Mouse (Mus musculus): ENCODE measurements around the gene Fcer2a.

Gene Fcer2a

DNA sequence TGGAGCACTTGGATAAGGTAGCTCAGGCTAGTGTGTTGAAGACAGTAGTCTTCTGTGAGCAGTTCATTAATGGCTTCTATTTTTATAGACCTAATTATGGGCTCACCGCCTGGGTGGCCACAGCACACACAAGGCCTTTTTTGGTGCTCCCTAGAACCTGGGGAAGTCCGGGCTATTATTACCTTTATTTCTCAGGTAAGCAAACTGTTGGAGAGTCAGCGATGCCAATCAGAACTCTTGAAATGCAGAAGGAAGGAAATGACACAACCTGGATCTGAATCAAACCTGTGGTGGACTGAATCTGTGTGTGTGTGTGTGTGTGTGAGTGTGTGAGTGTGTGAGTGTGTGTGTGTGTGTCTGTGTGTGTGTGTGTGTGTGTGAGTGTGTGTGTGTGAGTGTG, at the start of gene Fcer2a:
Gene Fcer2a (minus strand): TSS at position 55 of the 400 bp plus-strand sequence.
- DNase-seq, result no peak

DNA sequence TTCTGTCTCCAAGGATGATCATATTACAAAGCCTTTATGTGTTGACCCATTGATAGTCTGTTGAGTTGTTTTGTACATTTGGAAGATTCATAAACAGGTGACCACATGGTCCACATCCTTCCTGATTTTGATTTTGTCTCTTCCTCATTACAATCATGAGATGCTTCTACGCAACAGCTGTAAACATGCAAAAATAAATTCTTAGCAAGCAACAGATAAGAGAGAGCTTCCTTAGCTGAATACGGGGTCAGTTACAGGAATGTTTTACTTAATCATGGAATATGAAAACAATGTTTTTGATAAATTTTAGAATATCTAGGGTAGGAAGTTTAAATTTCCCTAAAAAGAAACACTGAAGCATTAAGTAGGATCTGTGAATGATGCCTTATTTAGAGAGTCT, 43.0 kb upstream of the Fcer2a start:
- DNase-seq, result no peak

GRCm38 (mm10) chr8:3735599-3735998, 41.6 kb upstream of the Fcer2a start:
- no peak for DNase-seq

- no peak for DNase-seq
Measured at GRCm38 (mm10) chr8:3734084-3734483, 40.1 kb upstream of the Fcer2a start.

- DNase-seq, result no peak
Measured at GRCm38 (mm10) chr8:3721041-3721440, 27.1 kb upstream of the Fcer2a start.

GRCm38 (mm10) chr8:3720551-3720950, 26.6 kb upstream of the Fcer2a start, which contains the start of gene Clec4g:
Gene Clec4g, minus strand, starts transcription at chr8:3720651.
- no peak for DNase-seq

DNA sequence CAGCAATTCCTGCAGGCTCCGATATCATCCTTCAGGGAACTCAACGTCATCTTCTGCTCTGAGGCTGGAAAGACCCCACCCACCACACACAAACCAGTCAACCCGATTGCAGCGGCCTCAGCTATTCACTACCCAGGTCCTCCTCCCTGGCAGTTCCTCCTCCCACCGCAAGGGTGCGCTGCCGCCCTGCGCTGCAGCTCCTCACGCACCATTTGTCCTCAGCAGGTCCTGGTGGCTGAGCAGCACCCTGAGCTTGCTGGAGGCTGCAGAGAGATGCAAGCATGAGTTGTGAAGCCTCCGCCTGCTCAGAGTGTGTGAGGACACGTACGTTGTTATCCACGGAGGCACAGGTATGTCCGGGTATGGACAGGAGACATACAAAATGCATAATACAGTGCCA, 24.6 kb upstream of the Fcer2a start:
- peak; percentile 56 to 66 for DNase-seq

- DNase-seq, result no peak
Measured at GRCm38 (mm10) chr8:3717321-3717954, 23.5 kb upstream of the Fcer2a start.

- DNase-seq, result no peak
Measured at GRCm38 (mm10) chr8:3711646-3712045, 17.7 kb upstream of the Fcer2a start.

DNA sequence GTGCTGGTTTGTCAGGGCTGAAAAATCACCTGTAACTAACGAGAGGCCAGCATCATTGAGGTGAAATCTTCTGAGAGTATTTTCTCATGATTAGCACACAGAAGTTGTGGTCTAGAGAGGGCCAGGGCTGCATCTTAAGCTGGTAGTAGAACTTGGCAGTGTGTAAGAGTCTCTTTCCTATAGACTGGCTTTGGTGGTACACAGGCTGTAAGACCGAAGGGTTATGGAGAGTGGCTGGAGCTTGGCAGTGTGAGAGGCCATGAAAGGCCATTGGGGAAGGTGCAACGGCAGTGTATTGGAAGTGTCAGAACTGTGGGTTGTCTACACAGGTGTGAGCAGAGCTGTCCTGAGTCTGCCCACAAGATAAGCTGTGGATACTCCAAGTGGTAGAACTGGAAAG, 16.3 kb upstream of the Fcer2a start:
- no peak for DNase-seq

GRCm38 (mm10) chr8:3707611-3708010, 13.6 kb upstream of the Fcer2a start:
- DNase-seq, result no peak

GRCm38 (mm10) chr8:3705711-3706110, 11.7 kb upstream of the Fcer2a start:
- DNase-seq, result no peak

DNA sequence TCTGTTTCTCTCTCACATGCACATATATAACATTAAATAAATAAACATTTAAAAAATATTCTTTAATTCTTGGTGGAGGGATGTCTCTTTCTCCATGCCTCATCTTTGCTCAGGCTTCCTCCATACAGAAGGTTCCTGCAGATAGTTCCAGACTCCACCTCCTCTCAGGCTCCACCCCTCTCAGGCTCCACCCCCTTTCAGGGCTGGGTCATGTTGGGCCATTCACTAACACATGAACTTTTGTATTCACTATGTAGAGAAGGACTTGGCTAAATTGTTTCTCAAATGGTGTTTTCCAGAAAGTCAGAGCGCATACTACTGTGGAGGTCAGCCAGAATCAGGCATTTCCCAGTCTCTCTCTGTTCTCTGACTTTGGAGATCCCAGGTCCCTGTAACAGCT, 7.5 kb upstream of the Fcer2a start:
- no peak for DNase-seq

- peak in 1 of 2 experiments; percentile 36 for DNase-seq
Measured at GRCm38 (mm10) chr8:3690774-3691173, 3.2 kb downstream of the Fcer2a start.

- DNase-seq, result no peak
Measured at GRCm38 (mm10) chr8:3687537-3687936, 6.4 kb downstream of the Fcer2a start.

- DNase-seq, result no peak
Measured at GRCm38 (mm10) chr8:3685422-3685821, 8.6 kb downstream of the Fcer2a start.

DNA sequence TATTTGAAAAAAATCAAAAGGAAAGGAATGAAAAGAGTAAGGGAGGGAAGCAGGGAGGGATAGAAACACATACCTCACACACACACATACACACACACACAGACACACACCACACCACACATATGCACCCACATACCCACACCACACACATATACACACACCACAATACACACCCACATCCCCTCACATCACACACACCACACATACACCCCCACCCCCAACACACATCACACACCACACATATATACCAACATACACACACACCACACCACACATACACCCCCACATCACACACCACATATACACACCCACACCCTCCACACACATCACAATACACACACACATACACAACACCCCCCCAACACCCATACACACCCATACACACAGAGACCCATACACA, 9.4 kb downstream of the Fcer2a start:
- no peak for DNase-seq

DNA sequence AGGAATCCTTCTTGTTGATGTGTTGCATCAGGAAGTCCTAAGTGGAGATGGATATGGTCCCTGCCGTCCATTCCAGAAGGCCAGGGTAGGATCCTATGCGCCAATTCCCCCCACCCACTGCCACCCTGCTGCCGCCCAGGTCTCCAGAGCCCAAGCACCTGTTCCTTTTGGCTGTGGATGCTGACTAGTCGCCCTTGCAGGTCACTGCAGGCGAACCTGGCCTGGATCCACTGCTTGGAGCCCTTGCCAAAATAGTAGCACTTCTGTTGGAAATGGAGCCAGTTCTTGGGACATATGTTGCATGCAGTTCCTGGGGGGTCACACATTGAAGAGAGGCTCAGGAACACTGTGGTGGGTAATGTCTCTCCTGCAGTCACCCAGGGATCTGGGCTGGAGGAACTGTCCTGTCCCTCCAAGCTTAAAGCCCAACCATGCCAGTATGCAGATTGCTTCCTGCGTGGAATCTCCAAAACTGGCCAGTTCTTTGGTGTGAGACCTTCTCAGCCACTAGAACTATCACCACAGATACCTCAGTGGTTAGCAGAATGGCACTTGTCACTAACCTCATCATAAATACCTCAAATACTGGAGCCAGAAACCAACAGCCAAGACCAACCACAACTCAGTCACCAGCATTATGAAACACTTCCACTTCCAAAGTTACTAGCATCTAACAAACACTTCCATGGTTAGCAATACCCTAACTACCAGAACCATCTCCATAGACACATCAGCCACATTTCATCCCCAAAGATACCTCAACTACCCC, 10.4 kb downstream of the Fcer2a start:
- DNase-seq, result no peak

DNA sequence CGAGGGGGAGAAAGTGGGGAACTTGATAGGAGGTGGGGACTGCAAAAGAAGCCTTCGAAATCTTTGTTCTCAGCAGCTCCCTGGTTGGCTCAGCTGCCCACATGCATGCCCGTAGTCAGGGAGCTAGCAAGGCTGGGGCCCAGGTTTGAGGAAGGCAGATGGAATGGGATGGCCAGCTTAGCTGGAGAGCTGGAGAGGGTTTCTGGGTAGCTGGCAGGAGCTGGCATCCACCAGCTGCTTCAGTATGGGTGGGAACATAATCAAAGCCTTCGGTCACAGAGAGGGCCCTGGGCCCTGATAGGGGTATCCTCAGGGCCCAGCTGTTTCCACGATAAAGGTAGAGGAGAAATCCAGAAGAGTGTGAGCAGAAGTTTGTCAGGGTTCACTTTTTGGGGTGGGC, 11.5 kb downstream of the Fcer2a start:
- no peak for DNase-seq

- DNase-seq, result no peak
Measured at GRCm38 (mm10) chr8:3679656-3680055, 14.3 kb downstream of the Fcer2a start.

DNA sequence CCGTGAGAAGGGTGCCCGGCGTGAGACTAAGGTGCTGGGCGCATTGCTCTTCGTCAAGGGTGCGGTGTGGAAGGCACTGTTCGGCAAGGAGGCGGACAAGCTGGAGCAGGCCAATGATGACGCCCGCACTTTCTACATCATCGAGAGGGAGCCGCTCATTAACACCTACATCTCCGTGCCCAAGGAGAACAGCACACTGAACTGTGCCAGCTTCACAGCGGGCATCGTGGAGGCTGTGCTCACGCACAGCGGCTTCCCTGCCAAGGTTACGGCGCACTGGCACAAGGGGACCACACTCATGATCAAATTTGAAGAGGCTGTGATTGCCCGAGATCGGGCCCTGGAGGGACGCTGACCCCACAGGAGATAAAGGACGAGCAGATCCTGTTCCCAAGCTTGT, 14.7 kb downstream of the Fcer2a start:
- DNase-seq, result no peak

GRCm38 (mm10) chr8:3678831-3679230, 15.1 kb downstream of the Fcer2a start:
- no peak for DNase-seq

- DNase-seq, result peak; percentile 22 to 36
Measured at GRCm38 (mm10) chr8:3676993-3677579, 16.9 kb downstream of the Fcer2a start.
